Mouse (Mus musculus): ENCODE measurements around the gene Tgm1. TPM values are rescaled to one million over a fixed set of nuclear protein-coding genes. Genes with fewer than 3 reads are reported as not detected.

The Tgm1 gene
- total RNA-seq, 1 experiment from 2014 or later, result 1.3 TPM

- no peak for ATAC-seq (replicated peaks in 1 of 2; ENCODE audit: insufficient read depth in 1 of 2, low FRiP score in 2 of 2, low TSS enrichment in 1 of 2, low read depth in 1 of 2, poor library complexity in 2 of 2, severe bottlenecking in 2 of 2)
Measured at GRCm38 (mm10) chr14:55702761-55703160, 11.0 kb downstream of the Tgm1 start.

DNA sequence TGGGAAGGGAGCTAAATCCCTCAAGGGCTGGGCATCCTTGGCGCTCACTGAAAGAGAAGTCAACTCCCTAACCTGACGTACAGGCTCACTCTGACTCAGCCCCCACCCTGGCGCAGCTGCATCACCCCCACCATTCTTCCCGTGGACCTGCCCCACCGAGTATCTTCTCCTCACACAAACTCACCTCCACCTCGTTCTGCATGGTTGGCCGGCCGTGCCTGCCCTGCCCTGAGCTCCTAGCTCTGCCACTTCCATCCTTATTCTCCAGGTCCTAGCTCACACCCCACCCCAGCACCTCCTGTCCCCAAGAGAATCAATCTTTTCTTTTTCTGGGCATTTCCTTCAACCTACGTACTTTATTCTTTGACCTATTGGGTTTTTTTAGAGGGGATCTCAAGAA is 12.6 kb downstream of the Tgm1 start:
- no peak for ATAC-seq (replicated peaks in 1 of 2; ENCODE audit: insufficient read depth in 1 of 2, low FRiP score in 2 of 2, low TSS enrichment in 1 of 2, low read depth in 1 of 2, poor library complexity in 2 of 2, severe bottlenecking in 2 of 2)

- no peak for ATAC-seq (replicated peaks in 1 of 2; ENCODE audit: insufficient read depth in 1 of 2, low FRiP score in 2 of 2, low TSS enrichment in 1 of 2, low read depth in 1 of 2, poor library complexity in 2 of 2, severe bottlenecking in 2 of 2)
Measured at GRCm38 (mm10) chr14:55697226-55697625, 16.5 kb downstream of the Tgm1 start.

DNA sequence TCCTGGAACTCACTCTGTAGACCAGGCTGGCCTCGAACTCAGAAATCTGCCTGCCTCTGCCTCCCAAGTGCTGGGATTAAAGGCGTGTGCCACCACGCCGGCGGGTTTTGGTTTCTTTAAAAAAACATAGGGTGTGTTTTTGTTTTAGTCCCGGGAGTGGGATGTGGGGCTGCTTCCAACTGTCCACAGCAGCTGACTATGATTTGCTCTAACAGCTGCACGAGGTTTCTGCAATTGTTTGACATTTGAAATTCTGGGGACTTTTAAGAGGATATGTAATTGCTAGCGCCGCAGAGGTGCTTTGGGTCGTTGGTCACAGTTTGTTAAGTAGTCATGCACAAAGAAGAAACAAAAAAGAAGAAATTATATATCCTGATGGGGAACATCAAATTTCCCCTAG is 24.3 kb downstream of the Tgm1 start:
- ATAC-seq (replicated peaks in 1 of 2; ENCODE audit: insufficient read depth in 1 of 2, low FRiP score in 2 of 2, low TSS enrichment in 1 of 2, low read depth in 1 of 2, poor library complexity in 2 of 2, severe bottlenecking in 2 of 2), result no peak

GRCm38 (mm10) chr14:55682118-55682493 is 31.6 kb downstream of the Tgm1 start:
- ATAC-seq (replicated peaks in 1 of 2; ENCODE audit: insufficient read depth in 1 of 2, low FRiP score in 2 of 2, low TSS enrichment in 1 of 2, low read depth in 1 of 2, poor library complexity in 2 of 2, severe bottlenecking in 2 of 2), result no peak

GRCm38 (mm10) chr14:55681160-55682117 is 32.3 kb downstream of the Tgm1 start, which contains the start of gene Tinf2:
TSS of gene Tinf2 (minus strand) at chr14:55681820.
- peak; percentile 90 to 94 for ATAC-seq (replicated peaks in 1 of 2; ENCODE audit: insufficient read depth in 1 of 2, low FRiP score in 2 of 2, low TSS enrichment in 1 of 2, low read depth in 1 of 2, poor library complexity in 2 of 2, severe bottlenecking in 2 of 2)

- ATAC-seq (replicated peaks in 1 of 2; ENCODE audit: insufficient read depth in 1 of 2, low FRiP score in 2 of 2, low TSS enrichment in 1 of 2, low read depth in 1 of 2, poor library complexity in 2 of 2, severe bottlenecking in 2 of 2), result no peak
Measured at GRCm38 (mm10) chr14:55677615-55678014, 36.1 kb downstream of the Tgm1 start.

GRCm38 (mm10) chr14:55672741-55673060 is 41.0 kb downstream of the Tgm1 start:
- no peak for ATAC-seq (replicated peaks in 1 of 2; ENCODE audit: insufficient read depth in 1 of 2, low FRiP score in 2 of 2, low TSS enrichment in 1 of 2, low read depth in 1 of 2, poor library complexity in 2 of 2, severe bottlenecking in 2 of 2)

DNA sequence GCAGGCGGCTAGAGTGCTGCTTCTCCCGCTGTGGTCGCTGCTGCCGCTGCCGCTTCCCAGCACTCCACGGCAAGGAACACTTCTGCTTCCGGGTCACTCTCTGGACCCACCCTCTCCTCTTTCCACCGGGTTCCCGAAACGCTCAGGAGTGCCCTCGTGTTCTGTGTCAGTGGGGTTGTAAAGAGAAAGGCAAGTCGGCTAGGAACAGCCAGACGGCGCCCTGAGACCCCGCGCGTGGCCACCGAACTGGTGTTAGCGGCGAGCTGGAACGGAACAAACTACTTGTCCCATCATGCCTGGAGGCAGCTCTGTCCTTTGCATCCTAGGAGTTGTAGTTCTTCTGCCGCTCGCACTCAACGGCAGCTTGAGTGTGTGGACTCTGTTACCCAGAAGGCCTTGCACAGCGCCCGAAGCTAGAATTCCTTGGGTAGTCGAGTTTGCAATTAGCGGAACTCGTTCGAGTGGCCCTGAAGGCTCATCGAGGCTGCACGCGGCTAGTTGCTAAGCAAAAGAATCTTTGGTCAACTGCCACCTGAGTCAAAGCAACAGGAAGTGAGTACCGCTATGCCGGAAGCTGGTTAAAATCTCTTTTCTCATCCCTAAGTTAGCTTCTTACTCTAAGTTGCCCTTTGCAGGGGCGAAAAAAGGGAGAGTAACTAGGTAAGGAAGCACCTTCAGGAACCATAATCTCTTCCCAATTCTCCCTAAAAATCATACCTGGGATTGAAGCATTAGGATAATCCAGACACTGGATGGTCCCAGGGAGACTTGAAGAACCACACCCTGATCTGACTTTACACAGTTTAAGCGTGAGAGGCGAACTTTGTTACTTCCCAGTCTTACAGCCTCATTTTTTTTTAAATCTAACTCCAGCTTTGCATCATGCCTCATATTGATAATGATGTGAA is 41.6 kb downstream of the Tgm1 start, which contains the start of the genes Gmpr2 and Nedd8:
Gene Gmpr2 (plus strand): TSS at position 109 of the 908 bp plus-strand sequence.
Gene Nedd8 (minus strand): TSS at position 292 of the 908 bp plus-strand sequence.
- peak; percentile 99 for ATAC-seq (replicated peaks in 1 of 2; ENCODE audit: insufficient read depth in 1 of 2, low FRiP score in 2 of 2, low TSS enrichment in 1 of 2, low read depth in 1 of 2, poor library complexity in 2 of 2, severe bottlenecking in 2 of 2)

- ATAC-seq (replicated peaks in 1 of 2; ENCODE audit: insufficient read depth in 1 of 2, low FRiP score in 2 of 2, low TSS enrichment in 1 of 2, low read depth in 1 of 2, poor library complexity in 2 of 2, severe bottlenecking in 2 of 2), result peak in 1 of 2 experiments; percentile 19; a peak in 1 of 4 replicates
Measured at GRCm38 (mm10) chr14:55671486-55671832, 42.3 kb downstream of the Tgm1 start.

DNA sequence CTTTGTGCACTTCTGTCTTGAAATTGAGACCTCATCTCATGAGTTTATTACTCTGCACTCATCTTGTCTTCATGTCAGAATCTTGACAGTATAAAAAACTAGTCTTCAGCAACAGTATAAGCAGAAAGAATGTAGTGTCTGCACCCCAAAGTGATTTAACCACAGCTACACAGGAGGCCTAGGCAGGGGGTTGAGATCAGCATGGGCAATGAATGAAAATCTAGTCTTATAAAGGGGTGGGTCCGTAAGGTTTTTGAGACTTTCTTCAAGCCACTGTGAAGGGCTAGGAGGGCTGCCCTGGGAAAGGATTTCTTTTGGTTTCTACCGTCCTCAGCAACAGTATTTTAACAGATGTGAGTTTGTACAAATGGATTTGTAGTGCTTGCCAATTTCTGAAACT is 53.1 kb downstream of the Tgm1 start:
- 0 out of 4 replicates have a peak, but pooled peaks of 1 of the 2 experiments have one; percentile 8 for ATAC-seq (replicated peaks in 1 of 2; ENCODE audit: insufficient read depth in 1 of 2, low FRiP score in 2 of 2, low TSS enrichment in 1 of 2, low read depth in 1 of 2, poor library complexity in 2 of 2, severe bottlenecking in 2 of 2)

DNA sequence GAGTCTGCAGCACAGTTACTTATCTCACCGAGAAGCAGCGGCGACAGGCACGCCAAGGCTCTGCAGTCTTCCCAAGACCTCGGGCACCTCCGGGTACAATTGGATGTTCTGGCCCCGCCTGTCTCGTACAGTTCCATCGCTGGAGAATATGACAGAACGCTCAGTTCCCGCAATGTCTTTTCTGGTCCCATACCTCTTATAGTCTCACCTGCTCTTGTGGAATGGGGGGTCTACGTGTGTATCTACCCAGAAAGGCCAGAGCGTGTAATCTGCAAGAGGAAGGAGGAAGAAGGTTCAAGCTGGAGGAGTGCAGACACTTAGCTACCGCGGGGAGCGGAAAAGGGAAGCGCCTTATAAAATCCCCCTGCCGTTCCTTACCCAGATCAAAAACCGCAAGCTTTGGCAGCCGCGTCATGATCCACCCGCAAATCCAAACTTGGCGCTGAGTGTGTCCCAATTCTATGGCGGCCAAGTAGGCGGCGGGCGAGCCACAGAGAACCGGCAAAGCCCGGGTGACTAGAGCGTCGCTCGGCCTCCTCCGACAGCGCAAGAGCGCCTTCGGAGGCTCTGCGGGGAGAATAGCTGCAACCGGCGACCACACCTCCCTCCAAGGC is 53.7 kb downstream of the Tgm1 start, which contains the start of gene Mdp1:
Gene Mdp1 (minus strand): TSS at position 549 of the 614 bp plus-strand sequence.
- ATAC-seq (replicated peaks in 1 of 2; ENCODE audit: insufficient read depth in 1 of 2, low FRiP score in 2 of 2, low TSS enrichment in 1 of 2, low read depth in 1 of 2, poor library complexity in 2 of 2, severe bottlenecking in 2 of 2), result peak; percentile 91 to 97

- no peak for ATAC-seq (replicated peaks in 1 of 2; ENCODE audit: insufficient read depth in 1 of 2, low FRiP score in 2 of 2, low TSS enrichment in 1 of 2, low read depth in 1 of 2, poor library complexity in 2 of 2, severe bottlenecking in 2 of 2)
Measured at GRCm38 (mm10) chr14:55658011-55658410, 55.7 kb downstream of the Tgm1 start.

DNA sequence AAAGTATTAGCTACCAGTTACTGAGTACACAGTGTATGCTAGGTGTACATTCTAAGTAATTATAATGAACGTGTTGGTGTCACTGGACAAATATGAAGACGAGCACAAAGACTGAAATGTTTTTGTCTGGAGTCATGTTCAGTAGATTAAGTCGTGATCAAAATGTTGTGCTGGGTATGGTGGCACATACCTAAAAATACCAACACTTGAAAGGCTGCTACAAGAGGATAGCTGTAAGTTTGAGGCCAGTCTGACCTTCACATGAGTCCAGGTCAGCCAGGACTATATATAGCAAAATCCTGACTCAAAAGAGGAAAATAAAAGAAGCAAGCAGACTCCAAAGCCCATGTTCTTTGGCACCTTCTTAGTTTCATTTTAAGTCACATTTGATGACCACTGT is 56.8 kb downstream of the Tgm1 start:
- ATAC-seq (replicated peaks in 1 of 2; ENCODE audit: insufficient read depth in 1 of 2, low FRiP score in 2 of 2, low TSS enrichment in 1 of 2, low read depth in 1 of 2, poor library complexity in 2 of 2, severe bottlenecking in 2 of 2), result no peak

DNA sequence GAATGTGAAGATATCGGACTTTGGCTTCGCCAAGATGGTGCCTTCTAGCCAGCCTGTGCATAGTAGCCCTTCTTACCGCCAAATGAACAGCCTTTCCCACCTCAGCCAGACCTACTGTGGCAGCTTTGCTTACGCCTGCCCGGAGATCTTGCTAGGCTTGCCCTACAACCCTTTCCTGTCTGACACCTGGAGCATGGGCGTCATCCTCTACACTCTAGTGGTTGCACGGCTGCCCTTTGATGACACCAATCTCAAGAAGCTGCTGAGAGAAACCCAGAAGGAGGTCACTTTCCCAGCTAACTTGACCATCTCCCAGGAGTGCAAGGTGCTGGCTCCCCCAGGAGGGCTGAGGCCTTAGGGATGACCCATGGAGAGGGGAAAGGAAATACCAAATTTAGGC is 62.2 kb downstream of the Tgm1 start:
- no peak for ATAC-seq (replicated peaks in 1 of 2; ENCODE audit: insufficient read depth in 1 of 2, low FRiP score in 2 of 2, low TSS enrichment in 1 of 2, low read depth in 1 of 2, poor library complexity in 2 of 2, severe bottlenecking in 2 of 2)
